Mouse (Mus musculus) forebrain, embryonic 16.5 days (tissue): ENCODE measurements at regions not wholly inside any gene's neighbourhood (a gene's known extent, or its start where the extent isn't known, plus 50 kb on each side); places are given as distances from the start of the nearest gene placed in this dataset.

Experiments used
- ATAC-seq: fragments of 200-750 bp; cut with Nextera tagmentation; 2 replicates; pipeline ENCODE4 v1.8.0; 2017; ENCODE audit warnings: mild to moderate bottlenecking, moderate library complexity
- H3K27ac ChIP-seq: fragments of 300-500 bp; sonication (generic); 2 replicates; pipeline ENCODE4 v1.5.1; 2014; ENCODE audit warnings: low read length, control low read depth
- H3K27me3 ChIP-seq: fragments of 300-500 bp; sonication (generic); replicated peaks from 2 replicates; pipeline ENCODE4 v1.6.1; 2014; ENCODE audit warnings: low read length; ENCODE audit not compliant: control insufficient read depth, insufficient read depth
- H3K36me3 ChIP-seq: fragments of 300-500 bp; sonication (generic); 2 replicates; pipeline ENCODE4 v1.6.1; 2014; ENCODE audit not compliant: control insufficient read depth, insufficient read depth
- H3K4me1 ChIP-seq: fragments of 300-500 bp; sonication (generic); replicated peaks from 2 replicates; pipeline ENCODE4 v1.6.1; 2014; ENCODE audit warnings: low read length; ENCODE audit not compliant: control insufficient read depth, insufficient read depth
- H3K4me2 ChIP-seq: fragments of 300-500 bp; sonication (generic); 2 replicates; pipeline ENCODE4 v1.6.1; 2014; ENCODE audit warnings: mild to moderate bottlenecking, low read length, control low read depth
- H3K4me3 ChIP-seq: fragments of 300-500 bp; sonication (generic); replicated peaks from 2 replicates; pipeline ENCODE4 v1.5.1; 2014; ENCODE audit warnings: mild to moderate bottlenecking, low read length, control low read depth
- H3K9ac ChIP-seq: fragments of 300-500 bp; sonication (generic); replicated peaks from 2 replicates; pipeline ENCODE4 v1.6.1; 2014; ENCODE audit warnings: low read depth, low read length, control low read depth
- H3K9me3 ChIP-seq: fragments of 300-500 bp; sonication (generic); 2 replicates; pipeline ENCODE4 v1.6.1; 2016; ENCODE audit warnings: low read length; ENCODE audit not compliant: control insufficient read depth
- WGBS: fragments of 180-500 bp; shearing (Covaris S2); extraction: QIAGEN DNeasy Blood & Tissue Kit; methylation state at CpG from one replicate; pipeline ENCODE4 v1.1.7; 2014; 5-methylcytosine and 5-hydroxymethylcytosine counted together

DNA sequence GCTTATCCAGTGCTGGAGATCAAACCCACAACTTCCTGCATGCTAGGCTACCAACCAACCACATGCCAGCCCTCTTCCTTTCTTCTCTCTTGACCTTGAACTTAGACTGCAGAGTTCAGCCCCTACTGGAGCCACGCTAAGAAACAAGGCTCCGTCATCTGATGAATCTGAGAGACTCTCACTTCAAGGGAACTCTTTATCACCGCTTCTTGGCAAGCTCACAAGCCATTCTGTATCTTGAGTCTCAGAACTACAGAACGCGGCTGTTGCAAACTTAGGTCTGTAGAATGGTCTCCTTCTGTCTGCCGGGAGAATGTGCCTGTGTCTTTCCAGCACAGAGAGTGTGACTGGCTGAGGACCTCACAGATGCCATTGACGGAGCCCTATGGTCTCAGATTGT is 69.1 kb upstream of the Kazn start:
- no peak for ATAC-seq
- no peak overlapping the region for H3K4me3 ChIP-seq
- H3K36me3 ChIP-seq = no peaks in the 10 kb centered on the region
- no peak overlapping the region for H3K9ac ChIP-seq
- H3K4me1 ChIP-seq = peaks cover 5% of the 10 kb centered on the region
- peaks cover 9% of the 10 kb centered on the region for H3K9me3 ChIP-seq
- no peak overlapping the region for H3K27ac ChIP-seq
- WGBS = 86% methylated on average over 7 of the region's 7 CpGs
- H3K4me2 ChIP-seq = no peak overlapping the region
- H3K27me3 ChIP-seq = no peaks in the 10 kb centered on the region

DNA sequence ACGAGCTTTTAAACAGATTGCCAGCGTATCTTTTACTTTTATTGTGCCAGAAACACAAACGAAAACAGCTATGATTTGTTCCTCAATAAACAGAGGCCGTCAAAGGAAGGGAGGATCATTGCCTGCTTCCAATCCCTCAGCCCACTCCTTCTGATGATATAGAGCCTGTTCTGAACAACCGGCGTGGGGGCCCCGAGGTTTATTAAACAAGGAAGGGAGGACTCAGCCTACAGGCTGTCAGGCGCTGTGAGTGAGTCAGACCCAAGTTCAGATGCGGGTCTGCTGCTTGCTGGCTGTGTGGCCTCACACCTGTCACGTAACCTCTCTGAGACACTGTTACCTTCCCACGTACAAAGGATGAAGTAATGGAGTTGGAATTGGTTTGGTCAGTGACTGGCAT is 68.1 kb upstream of the Kazn start:
- H3K9me3 ChIP-seq = peaks cover 9% of the 10 kb centered on the region
- H3K4me2 ChIP-seq = no peak overlapping the region
- no peaks in the 10 kb centered on the region for H3K36me3 ChIP-seq
- no peaks in the 10 kb centered on the region for H3K27me3 ChIP-seq
- no peak overlapping the region for H3K9ac ChIP-seq
- no peak overlapping the region for H3K4me3 ChIP-seq
- no peak overlapping the region for H3K27ac ChIP-seq
- ATAC-seq = no peak
- peaks cover 12% of the 10 kb centered on the region for H3K4me1 ChIP-seq
- WGBS = 74% methylated on average over 11 of the region's 11 CpGs

DNA sequence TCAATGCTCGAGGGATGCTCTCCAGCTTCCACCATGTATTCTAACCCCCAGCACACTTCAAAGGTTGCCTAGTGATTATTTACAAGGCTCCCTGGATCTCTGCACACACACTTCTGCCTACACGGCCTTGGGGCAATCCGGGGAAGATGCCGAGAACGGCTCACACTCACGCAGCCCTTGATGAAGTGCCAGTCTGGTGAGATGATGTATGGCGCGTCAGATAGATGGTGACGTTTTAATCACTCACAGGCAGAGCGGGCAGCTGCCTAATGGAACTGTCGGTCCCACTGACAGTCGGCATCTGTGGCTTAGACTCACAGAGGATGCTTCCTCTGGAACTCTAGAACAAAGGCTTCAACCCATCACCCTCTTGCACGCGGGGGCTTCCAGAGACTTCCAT is 66.9 kb upstream of the Kazn start:
- H3K9ac ChIP-seq = no peak overlapping the region
- no peak overlapping the region for H3K4me2 ChIP-seq
- H3K27me3 ChIP-seq = no peaks in the 10 kb centered on the region
- H3K27ac ChIP-seq = no peak overlapping the region
- peaks cover 25% of the 10 kb centered on the region for H3K4me1 ChIP-seq
- ATAC-seq = no peak
- no peaks in the 10 kb centered on the region for H3K36me3 ChIP-seq
- no peak overlapping the region for H3K4me3 ChIP-seq
- WGBS = 77% methylated on average over 14 of the region's 14 CpGs
- H3K9me3 ChIP-seq = peaks cover 2% of the 10 kb centered on the region; the same call in 1 of the 2 replicates

- no peak overlapping the region for H3K27ac ChIP-seq
- H3K27me3 ChIP-seq = no peaks in the 10 kb centered on the region
- WGBS = 55% methylated on average over 10 of the region's 10 CpGs
- no peak overlapping the region for H3K4me3 ChIP-seq
- peaks cover 26% of the 10 kb centered on the region for H3K4me1 ChIP-seq
- 0 out of 2 replicates have a peak, but pooled peaks have one; percentile 24 for ATAC-seq
- no peak overlapping the region for H3K4me2 ChIP-seq
- H3K36me3 ChIP-seq = no peaks in the 10 kb centered on the region
- H3K9ac ChIP-seq = no peak overlapping the region
- H3K9me3 ChIP-seq = no peaks in the 10 kb centered on the region
Measured at GRCm38 (mm10) chr4:142303374-142304020, 64.3 kb upstream of the Kazn start.

DNA sequence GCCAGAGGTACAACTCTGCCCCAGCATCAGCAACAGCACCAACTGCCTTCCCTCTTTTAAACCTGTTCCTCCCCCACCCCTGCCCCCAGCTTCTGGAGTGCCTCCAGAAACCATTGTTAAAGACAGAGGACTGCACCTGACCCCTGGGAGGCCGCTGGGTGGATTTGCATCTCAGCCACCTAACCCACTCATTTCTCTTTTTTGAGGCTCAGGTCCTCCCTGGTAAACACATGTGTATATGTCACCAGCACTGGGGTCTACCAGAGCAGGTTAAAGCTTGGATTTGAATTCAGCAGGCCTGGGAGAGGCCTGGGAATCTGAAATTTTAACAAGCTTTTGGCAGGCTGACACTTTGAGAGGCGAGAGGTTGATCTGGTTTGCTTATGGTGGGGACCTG is 63.5 kb upstream of the Kazn start:
- 0 out of 2 replicates have a peak overlapping the region, but pooled peaks have one; percentile 27 for H3K9ac ChIP-seq
- peaks cover 26% of the 10 kb centered on the region for H3K4me1 ChIP-seq
- no peak overlapping the region for H3K4me2 ChIP-seq
- no peaks in the 10 kb centered on the region for H3K36me3 ChIP-seq
- H3K4me3 ChIP-seq = no peak overlapping the region
- H3K27ac ChIP-seq = no peak overlapping the region; the same call in 1 of the 2 replicates
- no peaks in the 10 kb centered on the region for H3K27me3 ChIP-seq
- ATAC-seq = no peak
- no peaks in the 10 kb centered on the region for H3K9me3 ChIP-seq
- WGBS = 20% methylated on average over 2 of the region's 2 CpGs

- ATAC-seq = peak; percentile 21
- peaks cover 26% of the 10 kb centered on the region for H3K4me1 ChIP-seq
- no peaks in the 10 kb centered on the region for H3K27me3 ChIP-seq
- H3K4me3 ChIP-seq = no peak overlapping the region
- no peaks in the 10 kb centered on the region for H3K36me3 ChIP-seq
- no peak overlapping the region for H3K4me2 ChIP-seq
- WGBS = 24% methylated on average over 8 of the region's 8 CpGs
- H3K9me3 ChIP-seq = no peaks in the 10 kb centered on the region
- H3K9ac ChIP-seq = 0 out of 2 replicates have a peak overlapping the region, but pooled peaks have one; percentile 27
- peak overlapping the region; percentile 8; the same call in 1 of the 2 replicates for H3K27ac ChIP-seq
Measured at GRCm38 (mm10) chr4:142302041-142302723, 63.0 kb upstream of the Kazn start.

- no peak for ATAC-seq
- peaks cover 29% of the 10 kb centered on the region for H3K4me1 ChIP-seq
- WGBS = 53% methylated on average over 10 of the region's 10 CpGs
Measured at GRCm38 (mm10) chr4:142298770-142299337, 59.7 kb upstream of the Kazn start.

DNA sequence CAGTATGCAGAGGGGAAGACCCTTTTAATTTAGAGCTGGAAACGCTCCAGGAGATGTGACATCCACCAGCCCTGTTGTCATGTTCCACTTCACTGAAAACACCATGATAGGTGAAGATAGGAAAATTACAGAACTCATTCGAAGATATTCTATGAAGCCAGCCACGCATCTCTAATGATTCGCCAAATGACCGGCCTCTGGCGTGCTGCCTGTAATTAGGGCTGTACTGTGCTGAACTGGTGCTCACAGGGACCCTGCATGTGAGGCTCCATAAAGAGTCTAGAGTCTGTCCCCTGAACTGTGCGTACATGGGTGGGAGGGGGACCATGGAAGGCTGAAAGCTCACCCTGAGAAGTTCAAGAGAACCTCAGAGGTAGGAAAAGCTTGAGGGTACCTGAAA is 53.6 kb upstream of the Kazn start:
- Histone ChIP-seq H3K27ac (no peak overlapping the region), H3K27me3 (no peaks in the 10 kb centered on the region), H3K4me2 (peak overlapping the region; percentile 18; the same call in 1 of the 2 replicates), H3K4me1 (peaks cover 20% of the 10 kb centered on the region), H3K36me3 (no peaks in the 10 kb centered on the region), H3K9ac (no peak overlapping the region), H3K9me3 (no peaks in the 10 kb centered on the region), H3K4me3 (no peak overlapping the region)
- WGBS = 18% methylated on average over 7 of the region's 7 CpGs
- peak; percentile 82 for ATAC-seq

More at GRCm38 (mm10) chr4:142298770-142299337, 59.7 kb upstream of the Kazn start:
- H3K9ac ChIP-seq = no peak overlapping the region
- H3K27me3 ChIP-seq = no peaks in the 10 kb centered on the region
- no peaks in the 10 kb centered on the region for H3K9me3 ChIP-seq
- no peak overlapping the region for H3K27ac ChIP-seq
- H3K4me2 ChIP-seq = no peak overlapping the region
- H3K36me3 ChIP-seq = no peaks in the 10 kb centered on the region
- H3K4me3 ChIP-seq = no peak overlapping the region

DNA sequence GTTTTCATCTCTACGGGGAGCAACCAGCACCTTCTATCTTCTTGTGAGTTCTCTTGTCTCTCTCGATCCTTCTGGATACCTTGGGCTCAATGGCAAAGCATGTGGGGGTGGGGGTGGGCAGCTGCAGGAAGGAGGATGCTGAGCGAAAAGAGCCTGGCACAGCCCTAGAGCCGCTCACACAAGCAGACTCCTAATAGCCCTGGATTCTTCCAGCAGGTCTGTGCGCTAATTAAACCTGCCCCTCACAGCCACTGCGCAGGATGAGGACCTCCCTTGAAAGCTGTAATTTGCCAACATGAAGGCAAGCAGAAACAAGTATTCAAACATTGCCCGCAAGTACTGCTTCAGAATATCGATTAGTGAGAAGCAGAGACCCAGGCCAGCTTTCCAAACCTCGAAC is 53.1 kb upstream of the Kazn start:
- Histone ChIP-seq H3K4me1 (peaks cover 20% of the 10 kb centered on the region), H3K36me3 (no peaks in the 10 kb centered on the region), H3K4me3 (no peak overlapping the region), H3K4me2 (peak overlapping the region; percentile 18; the same call in 1 of the 2 replicates), H3K9ac (no peak overlapping the region), H3K27me3 (no peaks in the 10 kb centered on the region), H3K27ac (no peak overlapping the region), H3K9me3 (no peaks in the 10 kb centered on the region)
- 20% methylated on average over 9 of the region's 9 CpGs for WGBS
- ATAC-seq = peak; percentile 94
